Mouse (Mus musculus): ENCODE results near the gene Anapc15-ps. TPM values are rescaled to one million over a fixed set of nuclear protein-coding genes. Genes with fewer than 3 reads are reported as not detected.

The Anapc15-ps gene
- total and polyA plus RNA-seq, 2 experiments from 2014 or later, result not detected

DNA sequence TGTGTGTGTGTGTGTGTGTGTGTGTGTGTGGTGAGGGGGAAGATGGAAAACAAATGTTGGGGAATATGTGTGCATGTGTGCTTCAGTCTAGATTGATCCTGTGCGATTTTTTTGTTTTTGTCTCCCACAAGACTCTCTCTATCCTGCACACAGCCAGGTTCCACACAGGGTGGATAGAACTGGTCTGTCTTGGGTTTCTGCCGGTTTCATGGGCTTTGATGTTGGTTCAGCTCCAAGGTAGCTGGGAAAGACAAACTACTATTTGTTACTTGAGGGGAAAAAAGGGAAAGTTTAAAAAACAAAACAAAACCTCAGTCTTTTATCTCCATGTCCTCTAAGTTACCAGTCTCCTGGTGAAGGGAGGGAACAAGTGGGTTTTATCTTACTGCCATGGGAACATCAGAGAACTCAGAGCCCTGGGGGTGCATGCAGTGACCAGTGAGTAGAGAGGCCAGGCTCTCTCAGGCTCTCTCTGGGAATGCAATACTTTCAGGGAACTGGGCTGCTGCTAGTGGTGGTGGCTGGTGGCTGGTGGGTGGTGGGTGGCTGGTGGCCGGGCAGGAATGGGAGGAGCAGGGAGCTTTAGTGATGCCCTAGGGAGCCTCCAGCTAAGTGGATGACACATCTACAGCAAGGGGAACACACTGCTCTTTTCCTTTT is 5.8 kb downstream of the Anapc15-ps start:
- Histone ChIP-seq H3K4me3 (ENCODE audit: low read depth, low read length) (no peak overlapping the region), H3K9ac (no peak overlapping the region), H3K4me1 (ENCODE audit: insufficient read depth) (no peaks in the 10 kb centered on the region), H3K36me3 (ENCODE audit: insufficient read depth) (no peaks in the 10 kb centered on the region), H3K9me3 (ENCODE audit: low read length) (no peaks in the 10 kb centered on the region), H3K4me2 (ENCODE audit: low read depth) (no peak overlapping the region), H3K27me3 (ENCODE audit: insufficient read depth, low read length) (no peaks in the 10 kb centered on the region), H3K27ac (ENCODE audit: low read depth, low read length) (no peak overlapping the region)
- no peak for DNase-seq
- TF ChIP-seq CTCF (IDR thresholded peaks at IDR 0.05; ENCODE audit: low read depth), result no peak
- WGBS, result 64% methylated on average over 3 of the region's 3 CpGs
- ATAC-seq, result peak; percentile 36; the same call in 1 of the 2 replicates

DNA sequence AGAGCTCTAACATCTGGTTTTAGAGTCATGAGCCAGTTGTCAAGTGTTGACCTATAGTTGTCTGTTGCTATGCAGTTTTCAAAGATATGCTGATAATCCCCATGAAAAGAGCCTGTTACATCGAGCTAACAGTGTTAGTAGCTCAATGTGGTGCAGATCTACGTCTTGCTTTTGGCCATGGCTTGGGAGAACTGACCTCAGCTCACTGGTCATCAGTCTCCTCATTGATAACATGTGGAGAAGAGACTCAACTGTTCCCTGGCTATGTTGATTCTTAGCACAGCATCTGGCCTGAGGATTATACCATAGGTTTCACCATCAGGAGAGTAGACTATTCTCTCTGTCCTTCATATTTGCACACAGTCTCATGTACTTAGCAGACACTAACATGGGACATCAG is 6.5 kb downstream of the Anapc15-ps start:
- ATAC-seq, result no peak
- no peak for DNase-seq
- H3K36me3 ChIP-seq (ENCODE audit: insufficient read depth), result no peaks in the 10 kb centered on the region
- no peak overlapping the region for H3K4me2 ChIP-seq (ENCODE audit: low read depth)
- no peak overlapping the region for H3K9ac ChIP-seq
- 76% methylated on average over 2 of the region's 2 CpGs for WGBS
- no peak overlapping the region for H3K4me3 ChIP-seq (ENCODE audit: low read depth, low read length)
- no peaks in the 10 kb centered on the region for H3K4me1 ChIP-seq (ENCODE audit: insufficient read depth)
- H3K27me3 ChIP-seq (ENCODE audit: insufficient read depth, low read length), result no peaks in the 10 kb centered on the region
- TF ChIP-seq CTCF (IDR thresholded peaks at IDR 0.05; ENCODE audit: low read depth), result no peak
- H3K27ac ChIP-seq (ENCODE audit: low read depth, low read length), result no peak overlapping the region
- H3K9me3 ChIP-seq (ENCODE audit: low read length), result no peaks in the 10 kb centered on the region

GRCm38 (mm10) chr10:95665426-95665990 is 7.7 kb downstream of the Anapc15-ps start:
- DNase-seq (no peak), ATAC-seq (no peak)
- Histone ChIP-seq H3K4me3 (ENCODE audit: low read depth, low read length) (no peak overlapping the region), H3K9ac (no peak overlapping the region), H3K4me2 (ENCODE audit: low read depth) (no peak overlapping the region), H3K27me3 (ENCODE audit: insufficient read depth, low read length) (no peaks in the 10 kb centered on the region), H3K27ac (ENCODE audit: low read depth, low read length) (no peak overlapping the region), H3K4me1 (ENCODE audit: insufficient read depth) (no peaks in the 10 kb centered on the region), H3K36me3 (ENCODE audit: insufficient read depth) (no peaks in the 10 kb centered on the region), H3K9me3 (ENCODE audit: low read length) (no peaks in the 10 kb centered on the region)
- WGBS, result 59% methylated on average over 11 of the region's 11 CpGs
- TF ChIP-seq CTCF (IDR thresholded peaks at IDR 0.05; ENCODE audit: low read depth), result no peak

DNA sequence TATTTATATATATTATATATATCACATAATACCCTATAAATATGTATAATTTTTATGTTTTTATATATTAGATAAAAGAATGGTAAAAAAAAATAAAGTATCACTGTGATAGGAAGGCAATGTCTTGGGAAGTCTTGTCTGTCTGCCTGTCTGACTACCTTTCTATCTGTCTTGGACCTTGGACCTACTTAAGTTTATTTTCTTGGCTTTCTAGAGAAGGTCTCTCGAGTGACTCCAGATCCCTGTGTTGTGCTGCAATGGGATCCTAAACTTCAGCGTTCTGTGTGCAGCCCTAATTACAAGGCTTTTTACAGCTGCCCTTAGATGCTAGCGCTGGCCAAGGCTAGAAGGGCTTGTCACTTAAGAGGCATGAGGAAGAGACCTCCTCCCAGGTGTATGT is 8.6 kb downstream of the Anapc15-ps start:
- Histone ChIP-seq H3K27me3 (ENCODE audit: insufficient read depth, low read length) (no peaks in the 10 kb centered on the region), H3K4me2 (ENCODE audit: low read depth) (no peak overlapping the region), H3K36me3 (ENCODE audit: insufficient read depth) (no peaks in the 10 kb centered on the region), H3K27ac (ENCODE audit: low read depth, low read length) (no peak overlapping the region), H3K9me3 (ENCODE audit: low read length) (no peaks in the 10 kb centered on the region), H3K4me3 (ENCODE audit: low read depth, low read length) (no peak overlapping the region), H3K9ac (no peak overlapping the region), H3K4me1 (ENCODE audit: insufficient read depth) (no peaks in the 10 kb centered on the region)
- no peak for DNase-seq
- ATAC-seq, result no peak
- WGBS, result 83% methylated on average over 3 of the region's 3 CpGs
- no peak for TF ChIP-seq CTCF (IDR thresholded peaks at IDR 0.05; ENCODE audit: low read depth)

- Histone ChIP-seq H3K4me1 (ENCODE audit: insufficient read depth) (no peaks in the 10 kb centered on the region), H3K27ac (ENCODE audit: low read depth, low read length) (no peak overlapping the region), H3K9ac (no peak overlapping the region), H3K27me3 (ENCODE audit: insufficient read depth, low read length) (no peaks in the 10 kb centered on the region), H3K4me2 (ENCODE audit: low read depth) (no peak overlapping the region), H3K36me3 (ENCODE audit: insufficient read depth) (no peaks in the 10 kb centered on the region), H3K9me3 (ENCODE audit: low read length) (no peaks in the 10 kb centered on the region), H3K4me3 (ENCODE audit: low read depth, low read length) (no peak overlapping the region)
- 80% methylated on average over 6 of the region's 6 CpGs for WGBS
- TF ChIP-seq CTCF (IDR thresholded peaks at IDR 0.05; ENCODE audit: low read depth), result no peak
- no peak for DNase-seq
- no peak for ATAC-seq
Measured at GRCm38 (mm10) chr10:95660356-95660755, 12.9 kb downstream of the Anapc15-ps start.

DNA sequence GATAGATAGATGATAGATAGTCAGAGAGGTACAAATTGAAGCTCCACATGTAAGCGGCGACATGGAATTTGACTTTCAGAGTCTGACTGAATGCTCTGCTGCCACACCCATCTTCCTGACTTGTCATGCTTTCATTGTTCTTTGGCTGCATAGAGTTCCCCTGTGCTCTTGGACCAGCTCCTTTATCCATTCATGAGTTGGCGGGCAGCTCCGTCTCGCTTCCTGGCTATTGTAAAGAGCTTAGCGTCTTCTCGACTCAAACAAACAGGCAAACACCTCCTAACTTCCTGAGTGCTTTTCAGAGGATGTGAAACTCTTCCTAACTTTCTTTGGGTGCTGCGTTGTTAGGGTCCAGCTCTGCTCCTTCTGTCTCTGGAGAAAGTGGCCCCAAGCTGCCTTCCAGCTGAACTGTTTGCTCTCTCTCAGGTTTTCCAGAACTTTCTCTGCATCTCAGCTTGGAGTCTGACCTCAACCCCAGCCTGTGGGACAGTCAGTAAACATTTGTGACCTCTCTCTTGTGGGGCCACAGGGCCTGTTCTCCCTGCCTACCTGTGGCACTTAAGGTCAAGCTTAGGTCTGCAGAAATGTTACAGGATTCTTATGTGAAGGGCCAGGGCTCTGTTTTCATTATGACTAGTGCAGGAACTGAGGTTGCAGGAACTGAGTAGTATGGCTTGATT is 13.6 kb downstream of the Anapc15-ps start:
- no peaks in the 10 kb centered on the region for H3K4me1 ChIP-seq (ENCODE audit: insufficient read depth)
- H3K9ac ChIP-seq, result no peak overlapping the region
- no peak overlapping the region for H3K4me2 ChIP-seq (ENCODE audit: low read depth)
- ATAC-seq (no peak), DNase-seq (no peak)
- 33% methylated on average over 8 of the region's 8 CpGs for WGBS
- H3K4me3 ChIP-seq (ENCODE audit: low read depth, low read length), result no peak overlapping the region
- no peaks in the 10 kb centered on the region for H3K9me3 ChIP-seq (ENCODE audit: low read length)
- H3K36me3 ChIP-seq (ENCODE audit: insufficient read depth), result no peaks in the 10 kb centered on the region
- TF ChIP-seq CTCF (IDR thresholded peaks at IDR 0.05; ENCODE audit: low read depth), result no peak
- no peaks in the 10 kb centered on the region for H3K27me3 ChIP-seq (ENCODE audit: insufficient read depth, low read length)
- H3K27ac ChIP-seq (ENCODE audit: low read depth, low read length), result no peak overlapping the region

DNA sequence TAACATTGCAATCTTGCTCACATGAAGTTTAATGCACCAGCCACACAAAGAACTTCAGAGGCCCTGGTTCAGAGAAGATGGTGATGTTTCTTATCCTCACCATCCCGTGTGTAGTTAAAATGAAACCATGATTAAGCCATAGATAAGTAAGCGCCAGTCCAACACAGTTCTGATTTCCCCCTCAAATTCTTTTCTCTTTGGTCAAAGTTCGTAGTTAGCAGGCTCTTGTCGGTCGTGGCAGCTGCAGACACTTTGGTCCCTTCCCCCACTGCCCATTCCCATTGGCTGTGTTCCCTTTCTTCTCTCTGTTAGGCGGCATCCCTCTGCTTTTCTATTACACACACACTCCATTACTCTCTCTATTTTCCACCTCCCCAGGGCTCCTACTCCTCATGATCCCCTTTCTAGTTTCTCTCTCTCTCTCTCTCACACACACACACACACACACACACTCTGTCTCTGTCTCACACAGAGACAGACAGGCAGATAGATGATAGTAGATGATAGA is 14.4 kb downstream of the Anapc15-ps start:
- H3K27ac ChIP-seq (ENCODE audit: low read depth, low read length), result no peak overlapping the region
- DNase-seq, result no peak

More for the DNA sequence above, 14.4 kb downstream of the Anapc15-ps start:
- no peaks in the 10 kb centered on the region for H3K27me3 ChIP-seq (ENCODE audit: insufficient read depth, low read length)
- no peak overlapping the region for H3K4me3 ChIP-seq (ENCODE audit: low read depth, low read length)
- H3K9me3 ChIP-seq (ENCODE audit: low read length), result no peaks in the 10 kb centered on the region
- H3K4me2 ChIP-seq (ENCODE audit: low read depth), result no peak overlapping the region
- H3K9ac ChIP-seq, result no peak overlapping the region
- ATAC-seq, result 0 out of 2 replicates have a peak, but pooled peaks have one; percentile 38
- no peak for TF ChIP-seq CTCF (IDR thresholded peaks at IDR 0.05; ENCODE audit: low read depth)
- no peaks in the 10 kb centered on the region for H3K4me1 ChIP-seq (ENCODE audit: insufficient read depth)
- H3K36me3 ChIP-seq (ENCODE audit: insufficient read depth), result no peaks in the 10 kb centered on the region
- WGBS, result 34% methylated on average over 6 of the region's 6 CpGs
